Mouse (Mus musculus) liver (tissue): ENCODE results near the gene Chac1.

Source experiments
- DNase-seq: peaks from one replicate; pipeline ENCODE4 v3.0.0-alpha.2; 2020; ENCODE audit warnings: mixed read lengths

Gene Chac1

DNA sequence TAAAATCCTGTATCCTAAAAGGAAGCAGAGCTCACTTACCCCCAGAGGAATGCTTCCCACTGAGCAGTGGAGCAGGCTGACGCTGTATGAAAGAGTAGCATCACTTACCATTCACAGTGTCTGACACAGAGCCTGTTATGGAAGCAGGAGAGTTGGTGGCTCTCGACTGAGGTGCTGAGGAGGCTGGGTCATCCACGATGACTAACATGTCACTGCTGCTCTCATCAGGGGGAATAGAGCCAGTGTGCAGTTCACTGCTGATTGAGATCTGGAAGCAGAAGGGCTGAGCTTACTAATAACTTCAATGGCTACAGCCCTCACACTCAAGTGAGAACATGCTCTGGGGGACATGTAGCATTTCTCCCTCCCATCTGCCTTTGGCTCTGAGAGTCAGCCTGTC lies 28.4 kb downstream of the Chac1 start:
- no peak for DNase-seq

GRCm38 (mm10) chr2:119388266-119388665 lies 37.2 kb downstream of the Chac1 start:
- no peak for DNase-seq

GRCm38 (mm10) chr2:119389992-119390391 lies 39.0 kb downstream of the Chac1 start:
- no peak for DNase-seq

GRCm38 (mm10) chr2:119398252-119398651 lies 47.2 kb downstream of the Chac1 start:
- no peak for DNase-seq

DNA sequence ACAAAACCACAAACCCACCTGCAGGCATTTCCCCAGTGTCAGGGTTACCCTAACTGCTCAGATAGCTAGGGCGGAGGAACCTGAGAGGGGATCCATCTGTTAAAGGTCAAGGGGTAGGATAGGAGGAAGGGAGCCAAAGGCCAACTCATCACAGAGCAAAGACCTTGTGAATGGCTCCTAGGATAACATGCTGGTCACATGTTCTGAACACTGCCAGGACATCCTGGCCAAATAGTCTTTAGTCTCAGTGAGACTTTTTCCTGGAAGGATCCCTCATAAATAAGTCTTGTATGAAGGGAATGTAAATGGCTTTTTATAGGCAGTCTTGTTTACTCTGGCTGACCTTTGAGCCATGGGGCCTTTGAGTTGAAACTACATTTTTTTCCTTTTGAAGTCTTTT lies 47.6 kb downstream of the Chac1 start:
- no peak for DNase-seq

GRCm38 (mm10) chr2:119399313-119399712 lies 48.3 kb downstream of the Chac1 start:
- DNase-seq, result no peak
